Mouse (Mus musculus) A20 (cell line): ENCODE data around the gene Spg7.
"Not testable (repeated sequence)": the region's sequence is repeated elsewhere in the genome, so short reads cannot be mapped to it uniquely, and the experiment has no call there.

Experiments used
- DNase-seq: peaks from one replicate; pipeline ENCODE4 v3.0.0-alpha.2; 2011; ENCODE audit warnings: low read depth, low spot score

Gene Spg7

DNA sequence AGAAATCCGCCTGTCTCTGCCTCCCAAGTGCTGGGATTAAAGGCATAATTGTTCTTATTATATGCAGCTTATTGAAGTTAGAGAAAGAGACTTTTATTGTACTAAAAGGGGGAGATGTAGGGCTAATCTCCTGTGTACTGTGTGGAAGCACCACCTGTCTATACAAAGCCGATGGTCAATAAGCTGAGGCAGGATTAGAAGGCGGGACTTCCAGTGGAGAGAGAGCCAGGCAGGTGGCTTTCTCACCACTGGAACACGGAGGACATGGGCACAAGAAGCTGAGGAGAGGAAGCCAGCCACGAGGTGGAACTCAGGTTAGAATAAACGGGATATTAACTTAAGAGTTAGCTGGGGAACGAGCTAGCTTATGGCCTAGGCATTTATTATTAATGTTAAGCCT, at the start of gene Spg7:
TSS of gene Spg7 (plus strand) at position 222 of the 400 bp plus-strand sequence.
- no peak for DNase-seq

DNA sequence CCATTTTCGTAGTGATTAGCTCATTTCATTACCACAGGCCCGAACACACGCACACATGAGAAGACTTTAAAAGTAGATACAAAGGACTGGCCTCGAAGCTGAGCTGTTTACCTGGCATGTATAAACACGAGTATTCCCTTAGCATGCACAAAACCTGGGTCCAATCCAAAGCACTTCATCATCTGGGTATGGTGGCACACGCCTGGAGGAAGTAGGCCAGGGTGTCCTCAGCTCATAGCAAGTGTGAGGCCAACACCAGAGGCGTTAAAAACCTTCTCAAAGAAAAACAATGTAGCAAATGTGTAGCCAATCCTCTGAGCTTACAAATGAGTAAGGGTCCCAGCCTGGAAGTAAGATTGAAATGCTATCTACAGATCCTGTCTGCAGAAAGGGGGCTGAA, 48.3 kb upstream of the Spg7 start:
- no peak for DNase-seq

DNA sequence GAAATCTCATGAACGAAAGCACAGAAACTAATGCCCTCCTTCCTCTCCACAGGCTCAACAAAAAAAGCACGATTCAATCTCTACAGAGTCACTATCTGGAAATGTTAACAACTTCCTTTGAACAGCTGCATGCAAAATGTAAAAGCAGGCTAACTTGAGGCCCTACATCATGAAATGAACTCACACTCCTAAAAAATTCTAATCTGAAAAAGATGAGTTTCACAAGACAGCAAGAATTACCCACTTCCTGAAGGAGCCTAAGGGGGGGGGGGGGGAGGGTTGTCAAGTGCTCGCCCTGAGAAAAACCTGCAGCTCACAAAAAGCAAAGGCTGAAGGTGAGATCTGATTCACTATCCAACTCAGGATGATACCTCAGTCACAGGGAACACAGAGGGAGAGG, 47.7 kb upstream of the Spg7 start:
- DNase-seq: no peak

DNA sequence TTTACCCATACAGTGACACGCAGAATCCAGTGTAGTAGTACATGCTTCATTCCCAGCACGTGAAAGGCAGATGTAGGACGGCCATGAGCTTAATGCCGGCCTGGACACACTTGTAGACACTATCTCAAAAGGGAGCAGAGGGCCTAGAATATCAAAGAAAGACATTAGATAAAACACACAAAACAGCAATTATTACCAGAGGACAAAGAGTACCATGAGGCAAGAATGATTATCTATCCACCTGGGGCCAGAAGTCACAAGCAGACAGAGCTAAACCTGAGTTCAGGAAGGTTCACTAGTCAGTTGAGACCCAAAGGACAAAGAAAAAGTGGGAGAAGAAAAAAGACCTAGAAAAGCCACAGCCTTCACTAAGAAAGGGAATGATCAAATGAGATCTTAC, 45.6 kb upstream of the Spg7 start:
- DNase-seq: no peak

DNA sequence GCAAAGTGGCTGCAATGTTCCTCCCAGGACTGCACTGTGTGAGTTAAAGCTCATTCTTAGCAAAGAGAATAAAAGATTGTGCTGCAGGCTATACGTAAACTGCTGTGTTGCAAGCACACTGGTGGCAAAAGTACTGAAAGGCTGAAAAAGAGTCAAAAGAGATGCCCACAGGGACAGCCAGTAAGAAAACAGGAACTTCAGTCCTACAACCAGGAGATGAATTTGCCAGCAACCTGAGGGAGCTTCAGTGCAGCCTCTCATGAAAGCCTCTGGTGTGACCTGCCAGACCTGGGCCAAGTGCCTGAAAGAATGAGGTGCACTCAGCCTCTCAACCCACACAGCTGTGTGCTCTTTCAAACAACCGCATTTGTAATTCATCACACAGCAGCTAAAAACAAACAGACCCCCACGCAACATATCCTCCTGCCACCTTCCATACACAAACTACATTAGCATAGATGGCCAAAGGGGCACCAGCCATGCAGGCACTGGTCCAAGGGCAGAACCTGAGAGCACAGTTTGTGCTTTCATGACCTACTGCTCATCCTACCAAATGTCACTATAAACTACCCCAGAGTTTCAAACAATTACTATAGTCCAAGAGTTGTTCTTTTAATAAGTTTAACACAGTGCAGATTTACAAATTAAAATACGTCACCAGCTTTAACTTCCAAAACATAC, 44.1 kb upstream of the Spg7 start:
- no peak for DNase-seq

DNA sequence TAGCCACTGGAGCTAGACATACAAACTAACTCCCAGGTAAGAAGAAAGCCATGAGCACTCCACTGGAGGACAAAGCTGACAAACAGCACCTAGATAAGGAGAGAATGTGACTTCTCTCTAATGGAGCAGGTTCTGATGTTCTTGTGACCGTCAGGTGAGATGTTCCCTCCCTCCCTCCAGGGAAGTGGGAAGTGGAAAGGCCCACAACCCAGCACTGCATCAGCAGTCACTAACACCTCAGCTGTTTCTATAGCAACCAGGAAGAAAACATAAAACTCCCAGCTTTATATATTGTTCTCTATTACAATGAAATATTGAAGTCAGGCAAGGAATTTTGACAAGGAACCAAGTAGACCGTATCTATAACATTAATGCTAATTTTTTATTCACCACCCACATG, 42.7 kb upstream of the Spg7 start:
- DNase-seq: no peak

DNA sequence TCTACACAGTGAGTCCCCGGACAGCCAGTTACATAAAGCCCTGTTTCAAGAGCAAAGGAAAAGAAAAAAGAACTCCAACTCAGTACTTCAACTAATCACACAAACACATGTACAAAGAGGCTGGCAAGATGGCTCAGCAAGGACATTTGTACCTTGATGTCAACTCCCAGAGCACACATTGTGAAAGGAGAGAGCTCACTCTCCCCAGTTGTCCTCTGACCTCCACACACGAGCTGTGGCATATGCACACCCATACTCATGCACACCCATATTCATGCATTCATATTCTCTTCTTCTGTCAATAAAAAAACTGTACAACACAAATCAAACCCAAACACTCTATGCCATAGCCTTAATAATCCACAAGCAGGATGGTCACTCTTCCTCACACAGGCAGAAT, 41.9 kb upstream of the Spg7 start:
- DNase-seq: no peak

DNA sequence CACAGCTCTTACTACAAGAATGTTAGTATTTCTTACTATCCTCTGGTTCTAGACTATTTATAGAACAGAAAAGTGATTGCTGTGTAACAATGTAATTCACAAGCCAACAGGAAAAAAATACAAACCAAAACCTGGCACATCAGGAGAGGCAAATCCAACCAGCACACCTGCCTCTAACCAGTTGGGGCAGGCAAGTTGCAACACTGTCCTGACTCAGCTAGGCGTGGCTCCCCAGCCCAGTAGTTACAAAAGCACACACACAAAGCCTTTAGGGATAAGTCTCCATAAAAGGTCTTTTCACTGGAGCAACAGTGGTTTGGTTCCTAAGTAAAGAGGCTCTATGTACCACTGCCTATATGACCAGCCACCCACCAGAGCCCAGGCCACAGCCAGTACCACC, 41.5 kb upstream of the Spg7 start:
- DNase-seq: no peak

DNA sequence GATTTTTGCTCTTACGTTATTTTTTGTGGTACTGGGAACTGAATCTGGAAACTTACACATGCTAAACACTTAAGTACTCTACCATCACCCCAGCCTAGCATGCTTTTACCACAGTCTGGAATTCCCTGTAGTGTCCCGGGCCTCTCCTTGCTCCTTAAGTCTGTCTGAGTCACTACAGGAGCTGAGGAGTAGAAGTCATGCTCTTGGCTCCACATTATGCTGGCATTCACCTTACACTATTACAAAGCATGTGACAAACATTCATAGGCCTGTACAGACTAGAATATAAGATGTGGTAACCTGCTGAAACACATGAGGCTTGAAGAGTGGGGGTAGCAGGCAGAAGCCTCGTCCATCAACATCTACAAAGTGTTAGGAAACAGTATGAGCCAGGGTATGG, 40.0 kb upstream of the Spg7 start:
- no peak for DNase-seq

DNA sequence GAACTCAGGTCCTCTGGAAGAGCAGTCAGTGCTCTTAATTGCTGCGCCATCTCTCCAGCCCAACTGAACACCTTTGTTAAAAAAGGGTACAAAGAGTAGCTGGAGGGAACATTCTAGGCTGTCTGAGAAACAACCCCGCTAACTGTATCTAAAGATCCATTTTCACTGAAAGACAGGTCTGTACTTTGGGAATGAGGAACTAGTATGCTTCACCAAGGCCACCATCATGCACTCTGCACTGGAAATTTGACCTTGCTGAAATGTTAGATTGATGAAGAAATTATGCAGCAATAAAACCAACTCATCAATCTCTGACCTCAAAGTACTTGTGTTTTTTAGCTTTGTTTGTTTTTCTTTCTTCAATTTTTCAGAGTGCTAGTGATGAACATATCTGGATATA, 38.5 kb upstream of the Spg7 start:
- no peak for DNase-seq

DNA sequence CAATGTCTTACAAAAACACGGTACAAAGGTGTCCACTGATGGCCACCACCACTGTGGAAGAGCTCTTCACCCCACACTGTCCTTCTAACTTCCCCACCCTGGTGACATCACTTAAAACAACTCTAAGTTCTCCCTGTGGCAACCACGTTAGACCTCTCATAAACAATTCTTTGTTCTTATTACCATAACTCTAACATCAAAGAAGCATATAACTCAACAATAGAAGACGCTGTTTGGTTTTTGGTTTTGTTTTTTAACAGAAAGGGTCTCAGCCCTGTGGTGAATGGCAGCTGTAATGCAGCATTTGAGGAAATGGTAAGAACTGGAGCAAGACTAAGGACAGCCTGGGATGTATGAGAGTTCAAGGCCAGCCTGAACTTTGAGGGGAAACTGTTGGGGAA, 36.8 kb upstream of the Spg7 start:
- DNase-seq: no peak

DNA sequence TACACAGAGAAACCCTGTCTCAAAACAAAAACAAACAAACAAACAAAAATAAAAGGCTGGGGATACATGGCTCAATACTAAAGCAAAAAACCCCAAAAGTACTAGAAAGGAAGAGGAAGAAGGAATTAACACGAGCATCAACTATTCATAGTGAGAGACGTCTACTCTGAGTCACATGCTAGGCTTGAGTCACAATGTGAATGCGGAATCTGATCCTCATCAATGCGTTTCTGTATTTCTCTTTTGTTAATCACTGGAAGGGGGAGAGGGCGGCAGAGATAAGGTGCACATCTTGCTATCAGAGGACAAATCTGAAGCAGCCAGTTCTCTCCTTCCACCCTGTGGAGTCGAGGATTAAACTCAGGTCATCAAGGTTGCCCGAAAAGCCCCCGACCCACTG, 35.0 kb upstream of the Spg7 start:
- no peak for DNase-seq

DNA sequence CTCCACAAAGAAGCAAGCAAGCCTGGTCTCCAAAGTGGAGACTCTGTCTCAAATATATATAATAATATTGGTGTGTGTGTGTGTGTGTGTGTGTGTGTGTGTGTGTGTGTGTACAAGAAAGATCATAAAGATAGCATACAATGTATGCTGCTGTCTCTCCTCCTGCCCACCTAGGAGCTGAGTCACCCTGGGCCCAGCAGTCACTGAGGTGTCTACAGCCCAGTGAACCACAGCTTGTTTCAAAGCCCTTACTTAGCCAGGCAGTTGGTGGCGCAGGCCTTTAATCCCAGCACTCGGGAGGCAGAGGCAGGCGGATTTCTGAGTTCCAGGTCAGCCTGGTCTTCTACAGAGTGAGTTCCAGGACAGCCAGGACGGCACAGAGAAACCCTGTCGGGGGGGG, 32.7 kb upstream of the Spg7 start:
- not testable (repeated sequence) for DNase-seq

DNA sequence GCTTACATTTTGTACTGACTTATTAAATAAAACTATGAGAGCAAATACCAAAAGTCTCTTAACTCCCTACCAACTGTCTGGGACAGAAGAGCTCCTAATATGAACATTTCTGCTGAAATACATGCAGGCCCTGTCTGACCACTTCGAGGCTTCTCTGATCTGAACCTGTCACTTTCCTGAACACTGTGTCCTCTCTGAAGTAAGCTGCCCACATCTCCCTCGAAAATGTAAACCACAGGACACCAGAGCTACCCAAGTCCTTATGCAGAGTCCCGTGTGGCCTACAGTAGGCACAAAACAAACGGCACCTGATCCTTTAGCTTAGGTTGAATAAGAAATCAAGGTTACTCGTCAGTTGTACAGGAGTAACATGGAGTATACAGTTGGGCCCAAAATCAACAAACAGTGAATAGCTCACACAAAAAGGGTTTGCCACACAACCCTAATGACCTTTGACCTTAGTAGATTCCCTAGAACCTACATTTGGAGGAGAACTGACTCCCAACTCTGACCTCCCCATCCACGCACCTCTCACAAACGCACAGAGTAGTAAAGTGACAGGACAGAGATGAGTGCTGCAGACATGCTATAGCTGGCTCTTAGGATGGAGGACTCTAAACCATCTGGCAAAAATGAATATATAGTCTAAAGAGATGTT, 31.3 kb upstream of the Spg7 start:
- no peak for DNase-seq

DNA sequence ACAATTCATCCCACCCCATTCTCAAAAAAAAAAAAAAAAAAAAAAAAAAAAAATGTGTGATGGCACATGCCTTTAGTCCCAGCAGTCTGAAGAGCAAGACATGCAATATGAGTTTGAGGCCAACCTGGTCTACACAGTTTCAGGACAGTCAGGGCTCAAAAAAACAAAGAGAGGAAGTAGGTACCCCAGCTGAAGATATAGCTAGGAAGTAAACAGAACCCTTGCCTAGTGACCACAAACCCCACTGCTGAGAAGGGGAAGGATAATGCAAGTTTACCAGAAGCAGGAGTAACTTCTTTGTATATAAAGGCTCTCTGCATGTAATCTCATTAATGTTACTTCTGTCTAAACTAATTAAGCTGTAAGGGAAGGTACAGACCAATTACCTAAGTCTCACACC, 30.0 kb upstream of the Spg7 start:
- peak; percentile 78 for DNase-seq

DNA sequence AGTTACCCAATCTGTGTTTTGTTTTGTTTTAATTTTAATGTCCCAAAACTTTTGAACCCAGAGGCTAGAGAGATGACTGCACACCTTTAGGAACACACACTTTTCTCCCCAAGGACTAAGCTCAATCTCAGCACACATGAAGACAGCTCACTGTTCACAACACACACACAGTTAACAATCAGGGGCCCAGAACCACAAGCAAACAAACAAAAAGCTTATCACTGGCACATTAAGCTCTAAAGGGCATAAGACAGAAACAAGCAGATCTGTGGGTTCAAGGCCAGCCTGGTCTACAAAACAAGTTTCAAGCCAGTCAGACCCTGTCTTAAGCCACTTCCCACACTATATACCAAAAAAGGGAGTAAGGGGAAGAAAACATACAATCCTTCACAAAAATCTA, 29.3 kb upstream of the Spg7 start:
- no peak for DNase-seq

DNA sequence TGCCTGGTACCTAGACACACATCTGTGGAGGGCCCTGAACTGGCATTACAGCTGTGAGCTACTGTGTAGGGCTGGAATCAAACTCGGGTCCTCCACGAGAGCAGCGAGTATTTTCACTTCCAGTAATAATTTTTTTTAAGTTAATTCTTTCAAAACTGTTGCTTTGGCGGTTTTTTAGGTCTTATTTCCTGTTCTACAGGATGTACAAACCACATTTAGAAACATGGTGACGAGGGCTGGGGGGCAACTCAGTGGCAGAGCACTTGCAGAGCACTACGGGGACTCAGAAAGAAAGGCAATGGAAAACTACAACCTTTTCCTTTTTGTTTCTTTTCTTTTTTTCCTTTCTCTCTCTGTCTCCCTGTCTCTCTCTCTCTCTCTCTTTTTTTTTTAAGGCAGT, 28.6 kb upstream of the Spg7 start:
- peak; percentile 50 for DNase-seq

DNA sequence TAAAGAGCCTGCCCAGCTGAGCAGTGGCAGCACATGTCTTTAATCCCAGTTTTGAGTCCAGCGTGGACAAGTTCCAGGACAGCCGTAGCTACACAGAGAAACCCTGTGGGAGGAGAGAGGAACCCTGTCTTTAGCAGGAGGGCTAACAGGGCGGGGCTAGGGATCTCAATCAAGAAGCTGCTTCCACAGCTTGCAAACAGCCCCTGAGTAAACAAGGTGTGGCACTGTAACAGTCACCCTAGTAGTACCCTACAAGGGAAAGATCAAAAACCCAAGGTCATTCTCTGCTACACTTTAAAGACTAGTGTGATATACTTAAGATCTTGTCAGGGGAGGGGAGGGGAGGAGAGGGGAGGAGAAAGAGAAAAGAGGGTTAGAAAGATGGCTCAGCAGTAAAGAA, 25.8 kb upstream of the Spg7 start:
- peak; percentile 36 for DNase-seq

DNA sequence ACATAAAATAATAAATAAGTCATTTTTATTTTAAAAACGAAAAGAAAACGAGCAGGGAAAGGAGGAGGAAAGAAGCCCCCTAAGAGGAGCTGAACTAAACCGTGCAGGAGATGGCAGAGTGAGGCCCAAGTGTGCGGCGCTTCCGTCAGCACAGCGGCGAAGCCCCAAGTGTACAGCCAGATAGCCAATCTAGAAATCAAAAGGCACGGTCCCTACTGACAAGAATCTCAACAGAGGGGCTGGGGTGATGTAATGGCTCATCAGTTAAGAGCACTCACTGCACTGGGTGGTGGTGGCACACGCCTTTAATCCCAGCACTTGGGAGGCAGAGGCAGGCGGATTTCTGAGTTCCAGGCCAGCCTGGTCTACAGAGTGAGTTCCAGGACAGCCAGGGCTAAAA, 25.3 kb upstream of the Spg7 start:
- no peak for DNase-seq

DNA sequence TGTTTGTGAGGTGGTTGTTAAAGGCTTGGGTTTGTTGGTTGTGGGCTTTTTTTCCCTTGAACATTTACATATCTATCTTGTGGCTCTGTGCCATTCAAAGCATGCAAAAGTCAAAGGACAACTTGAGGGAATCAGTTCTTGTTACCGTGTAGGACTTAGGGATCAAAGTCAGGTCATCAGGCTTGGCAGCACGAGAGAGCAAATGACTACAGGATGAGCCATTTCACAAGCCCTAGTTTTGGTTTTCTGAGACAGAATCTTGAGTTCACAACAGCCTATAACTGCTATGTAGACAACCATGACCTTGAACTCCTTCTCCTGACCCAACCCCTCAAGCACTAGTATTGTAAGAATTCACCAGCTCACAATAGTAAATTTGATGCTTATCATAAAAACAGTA, 24.4 kb upstream of the Spg7 start:
- DNase-seq: no peak

DNA sequence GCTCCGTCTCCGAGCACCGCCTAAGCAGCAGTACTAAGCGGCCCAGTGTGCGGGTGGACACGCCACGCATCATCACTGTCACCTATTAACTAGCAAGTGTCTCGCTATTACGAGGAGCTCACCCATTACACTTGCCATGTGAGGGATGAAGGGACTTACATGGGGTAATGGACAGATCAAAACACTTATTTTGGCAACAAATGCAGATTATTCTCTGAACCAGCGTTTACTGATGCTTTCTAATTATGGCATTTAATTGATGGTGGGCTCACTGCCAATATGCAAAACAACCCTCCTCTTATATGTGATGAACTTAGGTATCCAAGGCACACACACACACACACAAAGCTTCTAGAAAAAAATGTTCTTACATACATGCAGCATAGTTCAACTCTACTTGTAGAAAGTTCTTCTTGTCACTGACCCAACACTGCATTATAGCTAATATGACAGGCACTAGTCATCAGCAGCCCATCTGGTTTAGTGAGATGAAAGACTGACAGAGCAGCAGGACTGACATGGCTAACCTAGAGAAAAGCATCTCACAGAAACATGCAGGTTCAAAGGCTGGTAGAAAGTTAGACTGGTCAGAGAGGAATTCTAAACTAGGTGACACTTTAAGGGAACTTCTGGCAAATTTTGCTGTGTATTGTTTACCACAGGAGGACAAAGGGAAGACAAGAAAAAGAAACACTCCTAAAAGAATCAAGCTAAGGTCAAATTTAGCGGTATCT, 23.2 kb upstream of the Spg7 start:
- DNase-seq: no peak

DNA sequence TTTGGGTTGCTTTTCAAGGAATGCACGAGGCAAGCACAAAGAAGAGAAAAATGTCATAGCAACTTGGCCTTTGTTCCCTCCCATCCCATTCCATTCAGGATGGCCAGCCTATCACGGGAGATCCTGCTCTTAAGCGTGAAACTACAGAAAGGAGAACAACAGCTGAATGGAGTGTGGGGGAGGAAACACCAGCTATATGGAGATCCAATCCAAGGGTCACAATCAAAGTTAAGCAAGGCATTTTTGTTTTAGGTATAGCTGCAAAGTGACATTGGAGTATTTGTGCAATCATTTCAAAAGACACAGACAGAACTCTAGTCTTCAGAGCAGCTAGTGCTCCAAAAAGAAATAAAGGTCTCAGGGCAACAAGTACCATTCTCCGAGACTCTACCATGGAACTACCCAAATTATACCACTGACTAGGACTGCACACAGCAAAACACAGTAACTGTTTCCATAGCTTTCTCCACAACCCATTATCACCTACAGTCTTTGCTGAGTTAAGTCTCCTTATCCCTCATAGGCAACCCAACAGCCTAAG, 22.6 kb upstream of the Spg7 start:
- no peak for DNase-seq
